Mouse (Mus musculus) cortical plate, adult 2 months (tissue): ENCODE results near the gene Trmt61a.

Source experiments
- CTCF ChIP-seq: fragments of 200-500 bp; IDR thresholded peaks from 2 replicates; pipeline ENCODE4 v1.5.1; 2011; ENCODE audit warnings: mild to moderate bottlenecking, control low read depth, low read length; ENCODE audit not compliant: insufficient read depth; ENCODE audit errors: extremely low read depth
- POLR2A ChIP-seq: fragments of 200-500 bp; IDR thresholded peaks from 2 replicates; pipeline ENCODE4 v1.6.1; 2011; ENCODE audit warnings: mild to moderate bottlenecking, low read length, control low read depth; ENCODE audit not compliant: insufficient read depth; ENCODE audit errors: extremely low read depth

- TF ChIP-seq CTCF (no peak), POLR2A (no peak)
These were observed 697 bp downstream of the Trmt61a start for GRCm38 (mm10) chr12:111678670-111678933.
